Mouse (Mus musculus) myocyte (in vitro differentiated cells): ENCODE data around the gene Sfta2.

Experiments used
- CEBPB ChIP-seq: IDR thresholded peaks from 2 replicates; pipeline ENCODE4 v1.6.1; 2011; ENCODE audit warnings: mild to moderate bottlenecking, moderate library complexity; ENCODE audit not compliant: poor library complexity, insufficient read depth, severe bottlenecking
- E2F4 ChIP-seq: IDR thresholded peaks from one replicate; pipeline ENCODE4 v1.6.1; 2011; ENCODE audit warnings: mild to moderate bottlenecking, control low read depth, moderate library complexity; ENCODE audit not compliant: insufficient read depth
- MAX ChIP-seq: IDR thresholded peaks from one replicate; pipeline ENCODE4 v1.6.1; 2011; ENCODE audit warnings: low read depth, mild to moderate bottlenecking, control low read depth
- MYOD1 ChIP-seq, 3 experiments: IDR thresholded peaks; one replicate each; pipeline ENCODE4 v1.6.1; 2011; ENCODE audit warnings: control low read depth in 2 of 3, low read depth in 2 of 3, mild to moderate bottlenecking in 2 of 3, moderate library complexity in 1 of 3; ENCODE audit not compliant: insufficient read length in 2 of 3, control insufficient read depth in 1 of 3
- MYOG ChIP-seq, 3 experiments: IDR thresholded peaks; one replicate each; pipeline ENCODE4 v1.6.1; 2011; ENCODE audit warnings: control low read depth in 2 of 3, low read depth in 2 of 3, mild to moderate bottlenecking in 2 of 3; ENCODE audit not compliant: insufficient read length in 2 of 3, control insufficient read depth in 1 of 3, insufficient read depth in 1 of 3
- POLR2A ChIP-seq: IDR thresholded peaks from one replicate; pipeline ENCODE4 v1.6.1; 2011; ENCODE audit warnings: low read depth, mild to moderate bottlenecking, control low read depth, moderate library complexity; ENCODE audit not compliant: insufficient read length
- POLR2AphosphoS2 ChIP-seq: IDR thresholded peaks from one replicate; pipeline ENCODE4 v1.6.1; 2011; ENCODE audit warnings: low read depth, control low read depth; ENCODE audit not compliant: insufficient read length
- REST ChIP-seq: IDR thresholded peaks from one replicate; pipeline ENCODE4 v1.6.1; 2011; ENCODE audit warnings: mild to moderate bottlenecking, control low read depth, moderate library complexity; ENCODE audit not compliant: insufficient read depth, insufficient read length
- SRF ChIP-seq: IDR thresholded peaks from one replicate; pipeline ENCODE4 v1.6.1; 2011; ENCODE audit warnings: low read depth; ENCODE audit not compliant: control insufficient read depth, insufficient read length
- TCF12 ChIP-seq: IDR thresholded peaks from one replicate; pipeline ENCODE4 v1.6.1; 2011; ENCODE audit warnings: mild to moderate bottlenecking, control low read depth; ENCODE audit not compliant: poor library complexity, insufficient read depth, severe bottlenecking
- TCF3 ChIP-seq: IDR thresholded peaks from one replicate; pipeline ENCODE4 v1.6.1; 2011; ENCODE audit warnings: low read depth, control low read depth; ENCODE audit not compliant: insufficient read length
- USF1 ChIP-seq: IDR thresholded peaks from one replicate; pipeline ENCODE4 v1.6.1; 2011; ENCODE audit warnings: low read depth, mild to moderate bottlenecking, control low read depth, moderate library complexity

- TF ChIP-seq MYOG (IDR thresholded peaks at IDR 0.05; ENCODE audit: control insufficient read depth in 1 of 3, insufficient read depth in 1 of 3, insufficient read length in 2 of 3, low read depth in 2 of 3) (no peak), POLR2A (no peak), E2F4 (no peak), MAX (no peak), USF1 (no peak), TCF12 (no peak), CEBPB (no peak), TCF3 (no peak), POLR2AphosphoS2 (no peak), REST (no peak), SRF (no peak), MYOD1 (IDR thresholded peaks at IDR 0.05; ENCODE audit: control insufficient read depth in 1 of 3, insufficient read length in 2 of 3, low read depth in 2 of 3) (no peak)
Measured at GRCm38 (mm10) chr17:35558216-35558615, 43.1 kb upstream of the Sfta2 start.
